Mouse (Mus musculus) brain, embryonic 14.5 days (tissue): ENCODE results near the gene Neurl1a. TPM values are rescaled to one million over a fixed set of nuclear protein-coding genes. Genes with fewer than 3 reads are reported as not detected.
A peak's percentile ranks its signal among the peaks of the same experiment; 100 is the strongest.

ENCODE experiments used
- DNase-seq: peaks from one replicate; pipeline ENCODE4 v3.0.0-alpha.2; 2011; ENCODE audit warnings: low read depth
- CTCF ChIP-seq: fragments of 200-500 bp; IDR thresholded peaks from 2 replicates; pipeline ENCODE4 v1.5.1; 2012; ENCODE audit warnings: inconsistent platforms, mild to moderate bottlenecking, moderate library complexity, borderline replicate concordance; ENCODE audit not compliant: insufficient read depth, insufficient read length; ENCODE audit errors: extremely low read depth
- POLR2A ChIP-seq: fragments of 200-500 bp; IDR thresholded peaks from 2 replicates; pipeline ENCODE4 v1.6.1; 2012; ENCODE audit warnings: mild to moderate bottlenecking, inconsistent platforms, borderline replicate concordance; ENCODE audit not compliant: poor library complexity, insufficient read depth, insufficient read length, severe bottlenecking; ENCODE audit errors: extremely low read depth
- polyA plus RNA-seq: library from polyadenylated mRNA; depleted of rRNA; stranded (reverse); fragments of >200 nt; gene quantifications from 2 replicates; pipeline ENCODE4 v1.2.3, GENCODE M21; 2012

The Neurl1a gene
- polyA plus RNA-seq, 1 experiment: 22.2 TPM

- no peak for TF ChIP-seq CTCF
- no peak for TF ChIP-seq POLR2A
These were observed 28.8 kb upstream of the Neurl1a start for GRCm38 (mm10) chr19:47149854-47150253.

DNA sequence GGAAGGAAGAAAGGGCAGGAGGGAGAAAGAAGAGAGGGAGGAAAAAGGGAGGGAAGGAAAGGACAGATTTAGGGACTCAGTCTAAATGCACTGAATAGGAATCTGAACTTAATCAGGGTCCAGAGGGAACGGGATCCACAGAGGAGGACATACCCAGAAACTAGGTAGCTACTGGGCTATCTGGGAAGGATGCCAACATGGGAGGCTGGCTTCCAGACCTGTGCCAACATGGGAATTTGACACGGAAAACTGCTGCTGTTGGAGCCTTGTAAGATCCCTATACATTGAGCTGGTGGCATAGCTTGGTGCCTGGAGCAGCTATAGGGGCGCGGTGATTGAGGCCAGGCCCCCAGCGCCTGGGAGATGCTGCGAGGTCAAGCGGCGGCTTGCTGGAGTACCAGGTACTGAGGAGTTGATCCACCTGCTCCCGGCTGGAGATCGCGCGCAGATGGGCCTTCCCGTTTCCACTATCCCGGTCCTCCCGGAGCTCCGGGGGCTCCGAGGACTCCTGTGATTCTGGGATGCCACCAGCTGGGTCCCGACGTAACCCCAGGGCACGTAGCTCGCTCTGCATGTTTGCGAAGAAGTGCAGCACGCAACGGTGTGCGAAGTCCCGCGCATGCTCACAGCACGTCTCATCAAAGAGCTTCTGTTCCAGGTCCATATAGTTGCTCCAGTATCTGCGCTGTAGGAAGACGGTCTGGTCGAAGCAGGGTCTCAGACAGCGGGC is 27.1 kb upstream of the Neurl1a start:
- TF ChIP-seq POLR2A: no peak
- TF ChIP-seq CTCF: no peak
- DNase-seq: peak; percentile 79

More at GRCm38 (mm10) chr19:47149854-47150253, 28.8 kb upstream of the Neurl1a start:
- DNase-seq: no peak

- no peak for TF ChIP-seq CTCF
- no peak for TF ChIP-seq POLR2A
- DNase-seq: no peak
These were observed 26.6 kb upstream of the Neurl1a start for GRCm38 (mm10) chr19:47152062-47152369.

- TF ChIP-seq POLR2A (no peak), CTCF (no peak)
- no peak for DNase-seq
These were observed 24.9 kb upstream of the Neurl1a start for GRCm38 (mm10) chr19:47153767-47154166.

- DNase-seq: no peak
- TF ChIP-seq CTCF: no peak
- TF ChIP-seq POLR2A: no peak
These were observed 21.0 kb upstream of the Neurl1a start, which contains the start of gene Calhm3 for GRCm38 (mm10) chr19:47157664-47158063. TSS of gene Calhm3 (minus strand) at chr19:47157764.

- TF ChIP-seq CTCF: no peak
- TF ChIP-seq POLR2A: no peak
- no peak for DNase-seq
These were observed 17.0 kb upstream of the Neurl1a start for GRCm38 (mm10) chr19:47161669-47162068.

GRCm38 (mm10) chr19:47163176-47163744 is 15.4 kb upstream of the Neurl1a start:
- DNase-seq: no peak
- TF ChIP-seq POLR2A (no peak), CTCF (no peak)

DNA sequence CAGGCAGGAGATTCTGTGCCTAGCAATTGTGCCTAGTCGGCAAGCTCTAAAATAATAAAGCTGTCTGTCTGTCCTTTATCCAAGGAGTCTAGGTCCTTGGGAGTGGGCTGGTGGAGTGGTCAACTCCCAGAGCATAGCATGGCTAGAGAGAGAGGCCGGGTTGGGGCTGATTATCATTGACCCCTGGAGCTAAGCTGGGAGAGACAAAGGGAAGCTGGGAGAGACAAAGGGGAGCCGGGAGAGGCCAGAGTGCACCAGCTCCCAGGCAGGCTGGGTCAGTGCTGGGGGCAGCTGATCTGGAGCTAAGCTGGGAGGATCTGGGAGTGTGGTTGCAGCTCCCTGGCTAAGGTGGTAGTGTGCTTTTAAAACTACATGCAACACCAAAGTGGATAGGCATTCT is 11.9 kb upstream of the Neurl1a start:
- TF ChIP-seq CTCF (no peak), POLR2A (no peak)
- no peak for DNase-seq

- DNase-seq: no peak
- TF ChIP-seq POLR2A: no peak
- TF ChIP-seq CTCF: no peak
These were observed 10.9 kb upstream of the Neurl1a start for GRCm38 (mm10) chr19:47167617-47168214.

DNA sequence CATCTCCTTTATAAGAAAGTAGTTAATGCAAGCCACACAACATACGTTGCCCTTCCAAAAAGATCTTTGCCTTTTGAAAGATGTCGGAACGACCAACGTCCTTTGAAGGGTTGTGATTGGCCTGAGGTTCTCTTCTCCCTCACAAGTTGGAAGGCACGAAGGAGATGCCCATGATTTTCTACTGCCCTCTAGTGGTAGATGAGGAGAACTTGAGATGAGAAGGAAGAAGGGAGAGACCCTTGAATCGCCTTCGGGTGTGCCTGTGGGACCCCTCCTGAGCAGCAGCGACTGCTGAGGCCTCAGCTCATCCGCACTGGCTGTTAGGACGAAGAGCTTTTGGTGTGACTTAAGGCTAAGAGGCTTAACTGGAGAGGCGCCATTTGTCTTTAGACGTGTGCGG is 10.4 kb upstream of the Neurl1a start:
- no peak for TF ChIP-seq POLR2A
- TF ChIP-seq CTCF: peak; percentile 77
- DNase-seq: peak; percentile 78

GRCm38 (mm10) chr19:47168793-47169412 is 9.7 kb upstream of the Neurl1a start:
- peak; percentile 85 for DNase-seq
- peak; percentile 78; the same call in 1 of the 2 replicates for TF ChIP-seq CTCF
- TF ChIP-seq POLR2A: no peak

- peak; percentile 49 for DNase-seq
- TF ChIP-seq POLR2A (no peak), CTCF (peak; percentile 50; the same call in 1 of the 2 replicates)
These were observed 4.1 kb upstream of the Neurl1a start for GRCm38 (mm10) chr19:47174515-47174914.

DNA sequence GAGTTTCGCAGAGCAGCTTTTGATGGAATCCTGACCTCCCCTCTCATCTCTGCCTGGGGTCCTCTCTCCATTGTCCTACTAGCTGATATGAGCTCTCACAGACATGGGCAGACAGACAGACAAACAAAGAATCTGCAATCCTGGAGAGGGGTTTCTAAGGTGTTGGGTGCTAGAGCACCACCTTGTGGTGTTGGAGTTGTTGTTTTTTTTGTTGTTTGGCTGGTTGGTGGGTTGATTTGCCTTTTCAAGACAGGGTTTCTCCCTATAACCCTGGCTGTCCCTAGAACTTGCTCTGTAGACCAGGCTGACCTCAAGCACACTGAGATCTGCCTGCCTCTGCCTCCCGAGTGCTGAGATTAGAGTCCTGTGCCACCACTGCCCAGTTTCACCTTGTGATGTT is 3.1 kb upstream of the Neurl1a start:
- peak; percentile 12; the same call in 1 of the 2 replicates for TF ChIP-seq CTCF
- no peak for TF ChIP-seq POLR2A
- DNase-seq: no peak
